Mouse (Mus musculus) cerebellum, postnatal 10 days (tissue): ENCODE results near the gene Mmd.
A peak's percentile ranks its signal among the peaks of the same experiment; 100 is the strongest.
"Not testable (repeated sequence)": the region's sequence is repeated elsewhere in the genome, so short reads cannot be mapped to it uniquely, and the experiment has no call there.

Experiments used
- DNase-seq, 2 experiments: peaks; one replicate each; pipeline ENCODE4 v3.0.0; 2021; ENCODE audit warnings: mixed read lengths in 2 of 2

The Mmd gene

DNA sequence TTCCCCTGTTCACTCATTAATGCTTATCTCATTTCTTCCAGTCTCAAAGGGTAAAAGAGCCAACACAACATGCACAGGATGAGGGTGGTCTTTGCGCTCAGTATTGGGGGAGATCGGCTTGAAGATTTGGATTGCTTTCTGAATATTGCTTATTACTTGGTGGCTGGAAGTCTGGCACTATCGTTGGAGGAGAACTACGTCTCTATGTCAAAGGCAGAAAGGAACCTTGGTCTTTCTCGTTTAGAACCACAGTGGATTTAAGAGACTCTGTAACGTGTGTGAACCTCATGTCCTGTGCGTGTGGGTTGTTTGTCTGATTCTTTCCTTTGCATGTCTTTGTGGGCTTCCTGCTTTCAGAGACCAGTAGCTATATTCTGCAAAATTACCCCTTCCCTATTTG, 1.5 kb downstream of the Mmd start:
- no peak for DNase-seq

DNA sequence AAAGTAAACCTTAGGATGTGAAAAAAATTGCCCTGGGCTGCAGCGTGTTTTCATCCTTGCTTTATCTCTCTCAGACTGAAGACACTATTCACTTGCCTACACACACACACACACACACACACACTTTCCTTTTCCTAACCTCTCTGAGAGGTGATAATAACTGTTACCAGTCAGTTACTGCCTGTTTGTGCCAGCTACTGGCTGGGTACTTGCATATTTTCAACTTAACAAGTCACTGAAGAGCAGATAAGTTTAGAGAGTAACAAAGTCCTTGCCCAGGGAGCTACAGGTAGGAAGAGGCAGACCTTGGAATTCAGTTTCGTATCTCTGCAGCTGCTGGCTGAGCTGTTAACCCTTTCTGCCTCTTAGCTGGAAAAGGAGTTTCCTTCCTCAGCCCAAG, 2.7 kb downstream of the Mmd start:
- no peak for DNase-seq

DNA sequence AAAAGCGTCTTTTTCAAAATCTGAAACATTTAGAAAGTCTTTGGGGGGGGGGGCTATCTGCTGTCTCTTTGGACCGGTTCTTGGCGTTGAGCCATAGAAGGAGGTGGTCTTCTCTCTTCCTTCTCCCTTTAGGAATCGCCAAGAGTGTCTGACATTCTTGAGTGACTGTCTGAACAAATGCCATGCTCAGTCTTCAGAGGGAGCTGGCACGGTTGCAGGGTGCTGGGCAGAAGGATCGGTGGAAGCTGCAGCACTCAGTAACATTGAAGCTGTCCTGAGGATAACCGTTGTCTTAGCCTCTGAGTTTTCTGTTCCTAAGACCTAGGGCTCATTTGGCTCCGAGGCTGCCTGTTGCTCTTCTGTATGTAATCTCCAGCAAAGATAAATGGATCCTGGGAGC, 3.1 kb downstream of the Mmd start:
- DNase-seq = peak; percentile 51 to 62

DNA sequence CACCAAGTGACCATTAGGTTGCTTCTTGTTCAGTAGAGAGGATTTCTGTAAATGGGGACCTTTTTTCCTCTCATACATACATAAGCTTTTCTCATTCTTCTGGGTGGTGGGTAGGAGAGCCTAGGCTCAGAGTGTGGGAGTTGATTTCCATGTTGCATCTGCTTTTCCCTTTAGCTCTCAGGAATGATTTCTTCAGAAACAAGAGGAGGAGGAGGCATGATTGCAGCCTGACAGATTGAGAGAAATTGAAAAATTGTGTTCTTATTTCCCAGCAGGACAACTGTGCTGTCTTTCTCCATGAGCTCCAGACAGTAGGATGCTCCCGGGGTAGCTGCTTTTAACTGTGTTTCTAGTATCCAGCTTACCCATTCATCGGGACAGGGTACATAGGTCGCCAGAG, 5.3 kb downstream of the Mmd start:
- no peak for DNase-seq

DNA sequence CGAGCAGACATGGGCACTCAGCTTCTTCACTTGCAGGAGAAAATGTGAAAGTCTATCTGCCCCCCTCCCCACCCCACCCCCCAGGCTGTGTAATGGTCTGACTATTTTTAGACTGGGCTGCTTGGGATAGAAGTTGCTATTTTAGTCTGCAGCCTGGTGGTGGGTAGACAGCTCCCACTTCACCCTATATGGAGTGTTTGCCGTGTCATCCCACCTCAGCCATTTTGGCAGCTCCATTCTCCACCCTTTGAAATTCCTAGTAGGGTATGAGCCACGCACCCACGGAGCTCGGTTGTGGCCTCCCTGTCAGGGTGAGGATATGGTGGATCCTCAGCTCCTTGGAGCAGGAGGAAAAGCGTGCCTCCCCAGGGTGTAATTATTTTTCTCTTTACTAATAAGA, 6.4 kb downstream of the Mmd start:
- no peak for DNase-seq

DNA sequence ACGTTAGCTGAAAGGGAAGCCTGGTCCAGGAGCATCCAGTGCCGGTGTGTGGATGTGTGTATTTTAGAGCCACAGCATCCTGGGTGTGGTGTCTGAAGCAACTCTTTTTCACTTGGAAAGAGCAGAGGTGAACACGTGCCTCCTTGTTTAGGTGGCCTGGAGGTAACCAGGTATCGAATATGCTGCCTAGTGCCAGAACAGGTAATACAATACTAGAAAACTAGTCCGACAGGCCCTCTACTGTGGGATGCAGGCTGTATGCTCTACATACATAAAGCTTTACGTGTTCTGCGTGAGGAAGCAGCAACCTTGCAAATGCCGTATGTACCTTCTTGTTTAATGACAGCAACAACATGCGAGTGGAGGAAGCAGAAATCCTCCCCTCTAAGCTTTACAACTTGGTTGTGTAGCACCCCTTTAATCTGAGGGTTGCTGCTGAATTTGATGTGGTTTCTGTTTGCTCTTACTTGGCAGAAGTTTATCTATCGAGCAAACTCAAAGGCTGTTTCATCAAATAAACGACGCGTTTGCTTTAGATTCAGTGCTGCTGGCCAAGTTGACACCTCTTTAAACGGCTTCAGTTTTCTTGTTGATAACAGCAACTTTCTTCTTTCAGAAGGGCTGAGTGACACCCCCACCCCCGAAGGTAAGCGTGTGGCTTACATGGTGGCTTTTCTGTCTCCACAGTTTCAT, 7.7 kb downstream of the Mmd start:
- DNase-seq = no peak

DNA sequence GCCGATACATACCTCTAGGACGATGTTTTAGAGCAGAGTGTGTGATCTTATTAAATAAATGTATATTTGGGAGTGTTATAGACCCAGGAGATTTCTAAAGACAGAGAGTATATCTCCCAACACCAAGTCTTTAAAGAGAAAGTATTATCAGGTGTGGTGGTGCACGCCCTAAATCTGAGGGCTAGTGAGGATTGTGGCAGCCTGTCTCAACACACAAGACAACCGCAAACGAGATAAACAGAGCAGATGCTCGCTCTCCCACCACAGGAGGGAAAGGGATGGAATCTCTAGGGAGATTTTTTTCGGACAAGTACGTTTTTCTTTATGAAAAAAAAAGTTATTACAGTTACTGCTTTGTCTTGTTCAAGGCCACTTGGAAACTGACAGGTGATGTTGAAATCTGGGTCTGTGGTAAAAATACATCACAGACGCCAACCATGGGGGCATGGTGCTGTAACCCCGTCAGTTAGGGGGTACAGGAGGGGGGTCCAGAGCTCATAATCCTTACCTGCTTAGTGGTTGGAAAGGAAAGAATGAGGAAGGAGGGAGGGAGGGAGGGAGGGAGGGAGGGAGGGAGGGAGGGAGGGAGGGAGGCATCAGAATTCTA, 9.2 kb downstream of the Mmd start:
- no peak for DNase-seq

DNA sequence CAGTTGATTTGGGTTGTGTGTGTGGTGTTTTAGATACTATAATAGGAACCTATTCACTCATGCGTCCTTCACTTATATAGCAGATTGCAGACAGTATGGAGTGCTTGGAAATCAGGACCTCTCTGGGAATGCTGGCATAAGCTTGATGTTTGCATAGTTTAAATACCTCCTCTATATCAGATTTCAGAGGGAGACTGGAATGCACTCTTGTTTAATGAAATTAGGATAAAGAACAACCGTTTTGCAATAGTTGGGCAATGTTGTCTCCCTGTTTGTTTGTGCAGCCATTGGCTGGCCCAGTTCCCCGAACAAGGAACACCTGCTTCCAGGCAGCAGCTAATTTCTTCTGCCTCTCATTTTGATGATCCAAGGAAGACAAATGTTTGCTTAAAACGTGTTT, 9.8 kb downstream of the Mmd start:
- DNase-seq = no peak

DNA sequence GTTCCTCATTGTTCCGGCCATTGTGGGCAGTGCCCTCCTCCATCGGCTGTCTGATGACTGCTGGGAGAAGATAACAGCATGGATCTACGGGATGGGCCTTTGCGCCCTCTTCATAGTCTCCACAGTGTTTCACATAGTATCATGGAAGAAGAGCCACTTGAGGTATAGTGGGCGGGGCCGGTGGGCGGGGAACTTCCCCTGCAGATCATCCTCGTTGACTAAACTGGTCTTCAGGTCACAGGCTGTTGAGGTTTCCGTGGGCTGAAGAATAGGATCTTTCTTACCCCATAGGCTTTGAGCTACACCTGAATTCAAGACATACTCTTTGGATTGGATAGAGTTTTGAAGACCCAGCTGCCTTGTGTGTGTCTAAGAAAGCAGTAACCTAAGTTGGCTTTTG, 10.6 kb downstream of the Mmd start:
- no peak for DNase-seq

DNA sequence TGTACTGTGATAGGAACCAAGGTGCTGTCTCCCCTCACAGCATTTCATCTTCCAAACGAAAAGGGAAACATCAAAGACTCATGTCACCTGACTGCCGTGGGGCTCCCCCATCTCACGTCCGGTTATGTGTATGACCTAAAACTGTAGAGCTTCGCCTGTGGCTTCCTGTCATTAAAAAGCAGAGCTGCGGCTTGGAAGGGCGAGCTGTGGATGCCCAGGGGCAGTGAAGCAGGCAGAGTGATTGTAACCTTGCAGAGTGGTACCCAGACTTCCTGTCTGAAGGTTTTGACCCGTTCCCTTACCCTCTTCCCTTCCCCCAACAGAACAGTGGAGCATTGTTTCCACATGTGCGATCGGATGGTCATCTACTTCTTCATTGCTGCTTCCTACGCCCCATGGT, 14.9 kb downstream of the Mmd start:
- DNase-seq = no peak

DNA sequence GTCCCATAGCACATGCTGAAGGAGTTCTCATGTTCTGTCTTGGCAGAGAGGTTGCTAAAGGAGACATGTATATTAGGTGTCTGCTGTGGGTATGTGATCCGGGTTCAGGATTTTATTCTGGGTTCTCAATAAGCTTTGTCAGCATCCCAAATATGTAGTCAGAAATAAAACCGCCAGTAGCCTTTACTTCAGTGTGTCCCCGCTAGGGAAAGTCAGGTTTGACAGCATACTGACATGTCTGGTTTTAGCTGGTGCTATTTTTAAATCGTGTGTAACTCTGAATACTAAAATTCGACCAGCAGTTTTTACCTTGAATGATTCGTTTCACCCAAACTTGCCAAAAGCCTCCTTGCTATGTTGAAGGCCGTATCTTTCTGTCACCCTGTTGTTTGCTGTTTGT, 16.3 kb downstream of the Mmd start:
- DNase-seq = no peak

DNA sequence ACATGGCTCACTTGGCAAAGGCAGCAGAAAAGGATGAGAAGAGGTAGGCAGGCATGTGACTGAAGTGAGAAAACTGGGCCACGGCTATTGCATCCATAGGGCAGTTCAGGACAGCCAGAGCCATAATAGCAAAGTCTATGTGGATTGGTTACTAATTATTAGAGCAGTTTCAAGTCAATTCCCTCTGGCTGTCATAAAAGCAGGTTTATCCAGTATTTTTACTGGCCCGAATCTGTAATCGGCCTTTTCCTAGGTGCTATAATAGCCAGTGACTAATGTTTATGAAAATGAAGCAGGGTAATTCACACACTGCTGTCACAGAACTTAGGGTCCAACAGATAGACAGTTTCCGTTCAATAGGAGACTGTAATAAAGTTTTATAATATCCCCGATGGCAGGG, 19.7 kb downstream of the Mmd start:
- no peak for DNase-seq

DNA sequence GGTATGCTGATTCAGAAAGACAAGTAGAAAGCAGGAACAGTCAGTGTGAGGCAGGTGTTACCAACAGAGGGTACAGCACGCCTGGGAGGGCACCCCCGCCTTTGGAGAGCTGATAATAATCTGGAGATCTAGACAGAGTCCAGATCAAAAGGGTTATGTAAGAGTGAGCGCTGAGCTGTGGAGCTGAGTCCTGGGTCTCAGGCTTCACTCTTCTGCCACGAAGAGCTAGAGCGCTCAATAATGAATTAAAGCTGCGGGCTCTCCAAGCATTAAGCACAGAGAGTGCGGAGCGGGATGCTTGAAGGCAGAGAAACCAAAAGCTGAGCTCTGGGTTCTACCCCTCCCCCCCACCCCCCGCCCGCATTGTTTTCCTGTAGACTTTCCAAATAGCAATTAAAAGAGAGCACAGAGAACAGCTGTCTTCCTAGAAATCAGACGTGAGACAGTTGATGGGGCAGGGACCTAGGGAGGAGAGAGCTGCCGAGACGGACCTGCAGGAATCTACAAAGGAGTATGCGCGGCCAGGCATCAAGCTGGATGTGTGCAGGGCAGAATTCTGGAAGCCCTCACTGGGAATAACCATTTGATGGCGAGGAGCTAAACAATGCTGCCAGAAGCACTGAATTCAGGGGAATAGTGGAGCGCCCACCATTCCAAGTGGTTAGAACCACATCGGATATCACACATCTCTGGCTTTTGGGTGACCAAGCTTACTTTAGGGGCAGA, 20.3 kb downstream of the Mmd start:
- DNase-seq = no peak

DNA sequence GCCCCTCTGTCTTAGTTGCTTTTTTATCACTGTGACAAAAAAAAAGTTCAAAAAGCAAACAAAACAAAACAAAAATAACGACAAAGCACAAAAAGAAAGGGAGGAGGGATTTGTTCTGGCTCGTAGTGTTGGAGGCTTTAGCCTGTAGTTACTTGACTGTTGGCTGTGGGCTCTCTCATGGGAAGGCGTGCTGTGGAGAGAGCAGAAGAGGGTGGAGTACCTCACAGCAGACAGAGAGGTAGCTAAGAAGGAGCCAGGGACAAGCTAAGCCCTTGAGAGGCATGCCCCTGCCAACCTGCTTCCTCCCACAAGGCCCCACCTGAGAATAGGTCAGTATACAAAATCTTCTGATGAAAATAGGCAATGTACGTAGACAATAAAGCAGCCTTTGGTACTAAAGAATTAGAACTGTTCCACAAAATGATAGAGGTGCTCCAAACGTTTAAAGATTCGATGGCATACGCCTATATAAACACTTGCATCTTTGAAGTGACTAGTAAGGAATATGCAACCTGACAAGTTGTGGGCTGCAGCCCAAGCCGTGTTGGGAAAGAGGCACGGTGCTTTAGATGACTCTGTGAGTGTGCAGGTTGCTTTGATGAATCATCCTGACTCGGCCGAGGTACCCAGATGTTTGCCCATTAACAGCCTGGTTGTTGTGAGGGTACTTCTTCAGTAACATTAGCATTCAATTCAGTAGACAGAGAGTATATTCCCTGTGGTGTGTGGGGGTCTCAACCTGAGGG, 21.0 kb downstream of the Mmd start:
- DNase-seq = no peak

DNA sequence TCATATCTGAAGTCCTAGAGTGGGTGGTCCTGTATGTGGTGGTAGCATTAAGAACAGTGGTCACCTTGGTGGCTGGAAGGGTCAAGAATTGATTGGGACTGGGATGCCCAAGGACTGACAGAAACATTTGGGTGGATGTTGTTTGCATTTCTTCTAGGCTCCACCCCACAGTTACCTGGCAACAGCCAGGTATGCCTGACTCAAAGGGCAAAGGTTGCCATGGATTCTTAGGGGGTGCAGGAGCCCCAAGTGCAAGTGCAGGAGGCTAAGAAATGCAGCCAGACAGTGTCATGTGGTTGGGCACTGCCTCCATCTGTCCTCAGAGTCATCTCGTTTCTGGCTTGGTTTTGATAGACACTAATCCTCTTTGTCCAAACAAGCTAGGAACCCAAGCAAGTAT, 24.9 kb downstream of the Mmd start:
- no peak for DNase-seq

DNA sequence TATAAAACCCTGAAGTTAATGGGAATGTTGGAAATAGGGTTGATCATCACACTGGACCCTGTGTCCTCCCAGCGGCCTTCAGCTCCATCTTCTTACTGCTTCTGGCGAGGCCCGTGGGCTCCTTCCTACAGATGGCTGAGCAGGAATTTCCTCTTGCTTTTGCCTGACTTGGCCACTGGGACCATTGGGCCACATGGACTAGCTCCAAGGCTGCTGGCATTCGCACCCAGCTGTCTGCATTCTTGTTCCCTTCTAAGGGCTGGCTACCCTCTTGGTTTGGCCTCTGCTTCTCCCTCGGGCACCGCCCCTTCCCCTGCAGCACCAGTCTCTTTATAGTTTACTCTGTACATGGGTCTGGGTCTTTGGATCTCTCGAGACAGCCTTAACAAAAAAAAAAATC, 26.4 kb downstream of the Mmd start:
- DNase-seq = peak; percentile 78 to 86

DNA sequence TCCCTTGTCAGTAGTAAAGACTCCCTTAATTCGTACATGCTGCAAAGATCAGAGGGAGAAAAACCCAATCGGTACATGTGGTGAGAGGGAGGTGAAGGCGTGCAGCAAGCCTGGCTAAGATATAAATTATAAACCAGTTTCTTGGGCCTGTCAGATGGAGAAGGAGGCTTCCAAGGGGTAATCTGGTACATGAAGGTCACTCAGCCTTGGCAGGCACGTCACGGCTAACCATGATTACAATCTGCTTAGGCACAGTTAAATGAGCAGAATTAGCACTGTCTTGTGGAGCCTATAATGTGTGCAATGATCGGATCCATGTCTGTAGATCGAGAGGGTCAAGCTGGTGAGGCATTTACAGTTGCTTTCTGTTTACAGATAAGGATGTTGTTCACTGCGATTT, 26.9 kb downstream of the Mmd start:
- DNase-seq = peak; percentile 36 to 37

DNA sequence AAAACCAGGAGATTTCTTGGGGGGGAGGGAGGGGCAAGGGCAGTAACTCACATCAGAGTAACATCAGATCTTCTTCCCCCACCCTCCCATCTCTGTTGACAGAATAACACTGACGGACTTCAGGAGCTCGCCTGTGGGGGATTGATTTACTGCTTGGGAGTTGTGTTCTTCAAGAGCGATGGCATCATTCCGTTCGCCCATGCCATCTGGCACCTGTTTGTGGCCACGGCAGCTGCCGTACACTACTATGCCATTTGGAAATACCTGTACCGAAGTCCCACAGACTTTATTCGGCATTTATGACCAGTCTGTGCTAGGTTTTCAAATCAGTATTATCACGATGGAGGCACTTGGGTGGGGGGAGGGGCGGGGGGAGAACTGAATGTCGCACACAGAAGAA, 27.3 kb downstream of the Mmd start:
- peak; percentile 67 to 70 for DNase-seq

DNA sequence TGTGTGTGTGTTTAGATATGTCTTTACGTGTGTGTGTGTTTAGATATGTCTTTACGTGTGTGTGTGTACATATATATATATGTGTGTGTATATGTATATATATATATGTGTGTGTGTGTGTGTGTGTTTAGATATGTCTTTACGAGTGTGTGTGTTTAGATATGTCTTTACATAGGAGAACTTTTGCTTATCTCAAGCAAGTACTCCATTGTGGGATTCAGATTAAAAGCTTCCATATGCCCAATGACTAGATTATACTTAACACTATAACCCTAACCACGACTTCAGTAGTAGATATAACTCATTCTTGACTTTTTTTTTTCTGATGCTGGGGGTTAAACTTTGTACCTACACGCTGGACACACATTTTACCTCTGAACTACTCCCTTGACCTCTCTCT, 30.8 kb downstream of the Mmd start:
- DNase-seq = no peak

DNA sequence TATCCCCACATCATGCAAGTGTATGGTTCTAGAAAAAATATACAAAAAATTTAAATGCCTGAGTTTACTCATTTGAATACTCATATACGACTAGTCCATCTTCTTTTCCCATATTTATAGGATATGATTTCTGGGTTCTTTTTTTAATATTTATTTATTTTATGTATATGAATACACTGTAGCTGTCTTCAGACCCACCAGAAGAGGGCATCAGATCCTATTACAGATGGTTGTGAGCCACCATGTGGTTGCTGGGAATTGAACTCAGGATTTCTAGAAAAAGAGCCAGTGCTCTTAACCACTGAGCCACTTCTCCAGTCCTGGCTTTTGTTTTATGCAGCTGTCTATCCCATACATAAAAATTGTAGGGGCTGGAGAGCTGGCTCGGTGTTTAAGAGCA, 32.7 kb downstream of the Mmd start:
- not testable (repeated sequence) for DNase-seq

DNA sequence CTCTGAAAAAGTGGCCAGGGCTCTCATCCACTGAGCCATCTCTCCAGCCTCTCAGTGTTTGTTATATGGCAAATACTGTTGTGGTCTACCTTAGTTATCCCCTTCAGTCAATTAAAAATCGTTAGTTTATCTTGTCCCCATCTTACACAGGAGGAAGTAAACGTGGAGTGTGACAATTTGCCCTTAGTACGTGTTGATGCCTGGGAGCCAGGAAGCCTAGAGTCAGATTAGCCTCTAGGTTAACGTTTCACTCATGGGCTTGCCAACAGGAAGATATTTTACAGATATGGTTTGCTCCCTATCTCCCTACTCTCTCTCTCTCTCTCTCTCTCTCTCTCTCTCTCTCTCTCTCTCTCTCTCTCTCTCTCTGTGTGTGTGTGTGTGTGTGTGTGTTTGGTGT, 33.9 kb downstream of the Mmd start:
- DNase-seq = no peak

DNA sequence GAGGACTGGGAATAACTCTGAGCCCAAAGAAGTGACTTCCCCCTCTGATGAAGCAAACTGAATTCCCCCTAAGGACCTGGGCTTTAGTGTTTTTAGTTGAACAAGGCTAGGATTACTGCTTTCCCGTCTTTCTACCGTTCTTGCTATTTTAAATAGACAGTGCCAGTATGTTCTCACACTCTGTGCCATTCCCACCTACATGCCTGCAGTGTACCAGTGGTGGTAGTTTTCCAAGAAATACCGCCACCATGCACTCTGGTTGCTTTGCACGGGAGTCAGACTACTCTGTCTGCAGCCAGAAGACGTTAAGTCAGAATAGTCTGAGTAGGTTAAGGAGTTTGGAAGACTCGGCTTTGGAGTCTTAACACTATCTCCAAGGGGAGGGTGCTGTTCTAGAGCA, 34.3 kb downstream of the Mmd start:
- no peak for DNase-seq

DNA sequence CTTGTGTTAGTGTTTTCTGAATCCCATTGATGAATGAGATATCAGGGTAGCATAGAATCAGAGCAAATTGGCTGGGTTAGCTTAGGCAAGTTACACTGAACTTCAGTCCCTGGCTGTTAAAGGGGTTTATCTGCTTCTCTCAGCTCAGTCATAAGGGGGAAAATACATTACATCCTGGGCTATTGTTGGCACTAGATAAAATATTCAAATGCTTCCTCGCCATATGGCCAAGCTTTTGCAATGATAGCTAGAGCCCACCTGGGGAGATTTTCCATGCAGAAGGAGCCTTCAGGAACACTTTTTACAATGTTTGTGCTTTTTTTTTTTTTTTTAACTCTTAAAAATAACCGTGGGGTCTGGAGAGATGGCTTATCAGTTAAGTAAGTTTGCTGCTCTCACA, 34.8 kb downstream of the Mmd start:
- no peak for DNase-seq

DNA sequence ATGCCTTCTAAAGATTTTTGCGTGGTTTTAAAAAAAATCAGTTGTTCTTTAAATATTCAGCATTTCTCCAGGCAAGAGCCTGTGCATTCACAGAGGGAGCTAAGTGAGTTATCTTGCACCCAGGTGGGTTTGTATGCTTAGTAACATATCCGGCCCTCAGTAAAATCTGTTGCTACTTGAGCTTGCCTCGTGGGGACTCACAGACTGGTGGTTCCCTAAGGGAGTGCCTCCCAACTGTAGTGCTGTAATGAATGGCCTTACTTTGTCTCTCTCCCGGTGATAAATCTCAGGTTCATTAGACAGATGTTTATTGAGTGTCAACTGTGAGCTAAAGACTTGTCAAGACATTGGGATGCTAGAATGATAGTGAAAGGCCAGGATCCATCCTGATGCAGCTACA, 35.4 kb downstream of the Mmd start:
- no peak for DNase-seq
